Mouse (Mus musculus): ENCODE data around the gene Rph3al. TPM values are rescaled to one million over a fixed set of nuclear protein-coding genes. Genes with fewer than 3 reads are reported as not detected.

Rph3al gene
- total RNA-seq, 2 experiments from 2014 or later = 4.8 to 6.3 TPM

DNA sequence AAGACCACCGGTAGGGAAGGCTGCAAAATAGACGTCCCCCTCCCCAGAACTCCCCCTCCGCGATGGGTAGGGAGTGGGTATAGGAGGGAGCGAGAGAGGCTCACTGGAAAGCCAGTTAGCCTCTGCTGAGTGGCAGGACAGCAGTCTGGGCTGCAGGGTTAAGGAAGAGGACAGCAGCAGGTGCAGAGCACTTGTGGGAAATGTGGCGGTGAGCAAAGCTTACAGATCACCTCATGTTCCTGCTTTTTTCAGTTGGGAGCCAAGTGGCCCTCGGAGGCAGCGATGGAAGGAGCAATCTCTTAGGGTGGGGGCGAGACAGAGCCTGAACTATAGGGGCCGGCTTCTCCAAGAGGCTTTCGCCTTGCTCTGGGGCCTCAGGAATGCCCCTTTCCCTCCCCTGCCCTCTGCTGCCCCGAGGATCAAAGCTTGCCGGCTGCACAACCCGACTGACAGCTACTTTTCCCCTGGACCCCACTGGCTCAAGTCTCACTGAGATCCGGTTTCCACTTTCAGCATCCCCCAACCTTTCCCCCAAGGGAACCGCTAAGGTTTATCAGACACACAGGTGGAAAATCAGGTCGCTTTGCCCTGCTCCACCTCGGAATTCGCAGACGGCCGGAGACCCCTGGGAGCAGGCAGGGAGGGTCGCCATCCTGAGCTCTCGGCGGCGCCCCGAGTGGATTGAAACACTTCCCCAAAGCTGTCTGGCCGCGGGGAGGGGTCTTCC, 27.6 kb upstream of the Rph3al start:
- no peak for DNase-seq (ENCODE audit: low spot score in 2 of 2)
- no peak for TF ChIP-seq CTCF (conservative IDR thresholded peaks at IDR 0.05)
- Histone ChIP-seq H3K27ac (peak overlapping the region; percentile 90), H3K4me3 (peak overlapping the region; percentile 68)

DNA sequence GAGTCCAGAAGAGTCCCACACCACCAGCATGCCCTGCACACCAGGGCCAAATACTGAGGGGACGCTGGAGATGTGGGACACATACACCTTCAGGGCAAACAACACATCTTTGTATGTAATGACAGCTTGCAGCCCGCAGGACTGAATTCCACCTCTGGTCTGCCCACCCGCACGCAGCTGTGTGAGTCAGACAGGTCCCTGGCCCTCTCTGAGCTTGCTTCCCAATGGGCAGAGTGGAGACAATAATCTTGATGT, 26.2 kb upstream of the Rph3al start:
- TF ChIP-seq CTCF (conservative IDR thresholded peaks at IDR 0.05) = no peak
- Histone ChIP-seq H3K27ac (no peak overlapping the region; the same call in 1 of the 2 replicates), H3K4me3 (no peak overlapping the region)
- DNase-seq (ENCODE audit: low spot score in 2 of 2) = no peak

DNA sequence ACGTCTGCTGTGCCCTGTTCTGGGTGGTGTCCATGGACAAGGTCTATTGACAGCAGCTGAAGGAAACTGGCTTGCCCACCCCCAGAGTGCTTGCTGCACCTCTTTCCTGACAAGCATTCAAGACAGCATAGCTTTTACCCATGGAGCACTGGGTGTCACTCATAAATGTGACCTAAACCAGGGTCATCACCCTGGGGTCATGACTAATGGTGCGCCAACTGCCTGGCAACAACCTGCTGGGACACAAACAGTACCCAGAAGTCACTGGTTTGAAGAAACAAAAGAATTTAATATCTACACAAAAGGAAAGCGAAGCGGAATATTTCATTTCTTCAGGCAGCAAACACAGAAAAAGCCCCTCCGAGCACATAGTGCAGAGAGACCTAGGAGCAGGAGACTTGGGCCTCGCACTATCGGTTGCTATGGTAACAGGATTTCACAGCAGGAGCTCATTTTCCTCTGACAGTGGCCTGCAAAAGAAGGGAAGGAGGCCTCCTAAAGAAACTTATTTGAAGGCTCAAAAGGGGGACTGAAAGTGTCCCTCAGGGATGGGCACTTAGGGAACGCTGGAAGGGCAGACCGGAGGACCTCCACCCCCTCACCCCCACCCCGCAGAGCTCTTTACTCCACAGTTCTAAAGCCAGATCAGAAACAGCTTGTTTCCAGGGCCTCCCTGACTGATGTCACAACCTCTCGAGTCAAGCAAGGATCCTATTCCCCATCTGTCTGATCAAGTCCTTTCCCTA, 25.7 kb upstream of the Rph3al start:
- DNase-seq (ENCODE audit: low spot score in 2 of 2) = peak in 1 of 2 experiments; percentile 44
- no peak for TF ChIP-seq CTCF (conservative IDR thresholded peaks at IDR 0.05)
- Histone ChIP-seq H3K4me3 (no peak overlapping the region), H3K27ac (no peak overlapping the region; the same call in 1 of the 2 replicates)

DNA sequence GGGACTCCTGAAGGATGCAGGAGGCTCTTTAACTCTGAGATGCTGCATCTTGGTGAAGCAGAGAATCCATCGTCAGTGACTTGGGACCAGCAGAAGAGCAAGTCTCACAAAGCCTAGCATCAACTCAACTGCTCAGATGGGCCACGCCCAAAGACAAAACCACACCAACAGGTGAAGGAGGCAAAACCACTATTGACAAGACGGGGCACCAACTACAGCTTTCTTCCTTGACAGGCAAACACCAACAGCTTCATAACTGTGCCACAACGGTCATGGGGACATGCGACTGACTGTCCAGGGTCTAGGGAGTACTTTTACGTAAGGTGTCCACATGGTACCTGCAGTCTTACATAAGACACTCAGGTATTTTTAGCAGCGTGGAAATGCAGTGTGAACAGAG, 23.6 kb upstream of the Rph3al start:
- no peak for TF ChIP-seq CTCF (conservative IDR thresholded peaks at IDR 0.05)
- Histone ChIP-seq H3K27ac (no peak overlapping the region), H3K4me3 (no peak overlapping the region)
- DNase-seq (ENCODE audit: low spot score in 2 of 2) = no peak

DNA sequence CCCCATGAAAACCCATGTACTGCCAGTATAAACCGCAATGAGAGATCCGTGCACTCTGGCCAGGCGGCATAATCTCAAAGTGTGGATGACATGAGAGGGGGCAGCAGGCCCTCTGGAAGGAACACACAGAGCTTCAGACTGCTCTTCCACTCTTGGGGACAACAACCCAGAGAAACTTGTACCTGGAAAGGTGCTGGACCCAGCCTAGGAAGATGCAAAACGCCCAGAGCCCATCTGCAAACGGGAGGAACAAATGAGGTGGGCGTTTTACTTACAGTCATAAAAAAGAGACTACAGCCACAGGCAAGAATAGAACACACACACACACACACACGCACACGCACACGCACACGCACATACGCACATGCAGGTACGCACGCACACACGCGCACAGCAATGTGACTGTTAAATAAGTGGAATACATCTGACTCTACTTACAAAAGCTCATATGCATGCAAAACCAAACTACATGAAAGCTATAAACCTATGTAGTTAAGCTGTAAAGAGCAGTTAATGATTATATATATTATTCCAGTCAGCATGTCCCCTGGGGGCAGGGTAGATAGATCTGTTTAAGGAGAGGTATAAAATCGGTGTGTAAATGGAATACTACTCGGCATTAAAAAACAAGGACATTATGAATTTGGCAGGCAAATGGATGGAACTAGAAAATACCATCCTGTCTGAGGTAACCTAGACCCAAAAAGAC, 19.0 kb upstream of the Rph3al start:
- TF ChIP-seq CTCF (conservative IDR thresholded peaks at IDR 0.05) = no peak
- no peak for DNase-seq (ENCODE audit: low spot score in 2 of 2)
- H3K27ac ChIP-seq = no peak overlapping the region

DNA sequence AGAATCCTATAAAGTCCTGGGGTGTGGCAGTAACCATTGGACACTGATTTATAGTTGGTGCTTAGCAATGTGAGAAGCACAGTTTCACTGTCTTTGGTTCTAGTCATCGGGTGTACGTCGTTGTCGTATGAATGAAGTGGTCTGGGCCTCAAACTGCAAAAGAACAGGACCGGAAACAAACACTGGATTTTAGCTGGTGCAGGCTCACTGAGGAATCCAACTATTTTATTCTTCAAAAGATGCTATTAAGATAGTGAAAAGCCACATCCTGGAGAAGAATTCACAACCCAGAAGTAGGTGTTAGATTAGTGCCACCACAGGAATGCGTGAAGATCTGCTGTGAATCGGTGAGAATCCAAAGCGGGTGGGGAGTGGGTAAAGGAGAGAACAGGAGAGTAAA, 18.4 kb upstream of the Rph3al start:
- H3K4me3 ChIP-seq = no peak overlapping the region
- H3K27ac ChIP-seq = no peak overlapping the region
- no peak for DNase-seq (ENCODE audit: low spot score in 2 of 2)
- TF ChIP-seq CTCF (conservative IDR thresholded peaks at IDR 0.05) = no peak

More for the DNA sequence above, 19.0 kb upstream of the Rph3al start:
- no peak overlapping the region for H3K4me3 ChIP-seq

DNA sequence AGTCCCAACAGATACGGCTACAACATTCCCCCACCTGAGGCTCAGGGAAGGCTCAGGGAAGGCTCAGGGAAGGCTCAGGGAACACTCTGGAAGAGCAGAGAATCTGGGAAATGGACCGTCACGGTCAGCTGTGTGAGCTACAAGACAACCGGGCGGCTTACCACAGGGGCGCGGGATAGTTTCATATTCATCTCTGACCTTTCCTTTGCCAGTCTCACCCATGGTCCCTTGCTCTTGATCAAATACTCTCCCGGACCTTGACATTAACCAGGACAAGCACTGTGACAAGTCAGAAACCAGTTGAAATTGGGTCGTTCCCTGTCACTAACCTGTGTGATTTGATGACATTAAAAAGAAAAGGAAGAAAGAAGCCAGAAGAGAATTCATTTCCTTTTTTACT, 16.7 kb upstream of the Rph3al start:
- Histone ChIP-seq H3K27ac (no peak overlapping the region), H3K4me3 (no peak overlapping the region)
- TF ChIP-seq CTCF (conservative IDR thresholded peaks at IDR 0.05) = no peak
- no peak for DNase-seq (ENCODE audit: low spot score in 2 of 2)

DNA sequence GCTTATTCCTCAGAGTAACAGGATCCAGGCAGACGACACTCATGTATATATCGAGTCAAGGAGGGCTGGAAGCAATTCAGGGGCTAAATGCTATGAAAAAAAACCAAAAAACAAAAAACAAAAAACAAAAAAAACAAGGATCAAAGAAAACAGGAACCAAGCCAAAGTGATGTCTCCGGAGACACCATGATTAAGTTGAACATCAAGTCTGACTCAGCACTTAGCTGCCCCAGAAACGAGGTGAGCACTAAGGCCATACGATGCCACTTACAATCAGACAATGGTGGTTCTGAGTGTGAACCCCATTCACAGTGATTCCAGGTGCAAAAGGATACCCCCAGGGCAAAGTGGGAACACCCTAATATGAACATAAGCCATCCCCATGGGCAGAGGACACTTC, 13.7 kb upstream of the Rph3al start:
- no peak overlapping the region for H3K27ac ChIP-seq
- no peak for DNase-seq (ENCODE audit: low spot score in 2 of 2)
- no peak for TF ChIP-seq CTCF (conservative IDR thresholded peaks at IDR 0.05)
- no peak overlapping the region for H3K4me3 ChIP-seq

DNA sequence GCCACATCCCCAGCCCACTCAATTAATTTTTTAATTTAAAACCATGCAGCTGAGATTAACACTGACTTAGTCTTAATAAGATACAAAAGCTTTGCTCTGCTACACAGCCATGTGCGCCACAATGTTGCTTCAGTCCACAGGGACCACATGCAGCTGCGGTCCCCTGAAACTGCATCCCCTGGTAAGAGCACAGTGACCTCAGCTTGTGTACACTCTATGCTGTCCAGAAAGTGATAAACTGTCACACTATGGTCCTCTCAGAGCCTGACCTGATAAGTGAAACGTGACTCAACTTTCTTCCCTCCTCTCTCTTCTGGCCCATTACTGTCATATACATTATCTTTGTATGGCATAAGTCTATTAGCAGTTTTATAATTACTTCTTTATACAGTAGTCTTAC, 12.2 kb upstream of the Rph3al start:
- TF ChIP-seq CTCF (conservative IDR thresholded peaks at IDR 0.05) = no peak
- no peak overlapping the region for H3K4me3 ChIP-seq
- H3K27ac ChIP-seq = no peak overlapping the region
- no peak for DNase-seq (ENCODE audit: low spot score in 2 of 2)

DNA sequence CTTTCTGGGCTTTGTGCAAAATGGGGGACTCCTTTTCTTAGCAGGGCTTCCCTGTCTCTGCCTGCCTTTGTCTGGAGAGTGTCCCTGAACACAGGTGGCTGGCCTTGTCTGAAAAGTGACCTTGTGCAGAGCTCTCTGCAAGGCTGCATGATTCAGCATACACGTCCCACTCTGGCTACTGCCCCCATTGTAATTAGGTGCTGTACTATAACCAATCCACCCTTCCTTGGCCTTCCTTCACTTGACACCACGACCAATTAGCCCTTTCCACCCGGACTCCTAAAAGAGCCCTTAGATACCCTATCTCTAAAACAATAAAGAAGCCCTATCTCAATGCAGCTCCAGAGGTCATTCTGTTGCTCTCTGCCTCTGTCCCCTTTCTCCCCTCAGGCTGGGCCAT, 10.6 kb upstream of the Rph3al start:
- TF ChIP-seq CTCF (conservative IDR thresholded peaks at IDR 0.05) = no peak
- no peak overlapping the region for H3K27ac ChIP-seq
- H3K4me3 ChIP-seq = no peak overlapping the region
- DNase-seq (ENCODE audit: low spot score in 2 of 2) = no peak

DNA sequence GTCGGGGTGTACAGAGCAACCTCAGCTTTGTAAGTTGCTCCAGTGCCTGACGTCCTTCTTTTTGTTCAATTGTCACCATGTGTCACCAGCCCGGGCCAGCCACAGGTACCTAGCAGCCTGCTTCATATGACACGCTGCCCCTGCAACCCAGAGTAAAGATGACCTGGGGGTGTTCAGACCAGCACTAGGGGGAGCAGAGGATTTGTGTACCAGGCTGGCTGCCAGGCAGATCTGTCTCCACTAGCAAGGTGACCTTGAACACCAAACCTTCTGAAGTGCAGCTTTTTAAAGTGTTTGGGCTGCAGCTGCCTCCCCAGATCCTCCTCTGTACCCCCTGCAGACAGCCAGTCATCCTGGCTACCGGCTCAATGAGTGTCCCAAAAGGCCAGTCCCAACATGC, 9.0 kb upstream of the Rph3al start:
- no peak for TF ChIP-seq CTCF (conservative IDR thresholded peaks at IDR 0.05)
- no peak overlapping the region for H3K27ac ChIP-seq
- H3K4me3 ChIP-seq = no peak overlapping the region
- DNase-seq (ENCODE audit: low spot score in 2 of 2) = no peak

DNA sequence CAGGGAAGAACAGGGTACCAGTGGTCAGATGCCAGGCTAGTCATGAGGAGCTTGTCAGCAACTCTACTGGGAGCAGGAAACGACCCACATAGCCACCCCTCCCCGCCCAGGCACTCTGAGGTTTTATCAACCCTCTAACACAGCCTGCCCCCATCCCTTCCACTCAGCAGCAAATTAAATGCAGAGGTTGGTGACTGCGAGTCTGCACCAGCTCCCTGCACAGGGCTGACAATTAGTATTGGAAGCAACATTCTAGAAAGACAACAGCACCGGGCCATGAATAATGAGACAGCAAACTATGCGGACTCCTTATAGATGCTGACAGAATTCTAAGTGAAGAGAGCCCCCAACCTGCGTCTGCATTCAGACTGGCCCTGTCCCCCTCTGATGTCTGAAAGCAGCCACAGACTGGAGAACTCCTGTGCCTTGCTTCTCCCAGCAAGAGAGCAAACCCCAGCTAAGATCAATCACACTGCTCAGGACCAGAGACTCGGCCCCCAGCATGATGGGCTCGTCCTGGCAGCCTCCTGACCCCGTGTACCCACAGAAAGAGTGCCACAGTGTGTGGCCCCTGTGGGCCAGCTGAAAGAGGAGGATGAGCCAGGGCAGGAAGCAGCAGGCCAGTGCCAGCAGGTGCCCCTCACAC, 7.7 kb upstream of the Rph3al start:
- Histone ChIP-seq H3K4me3 (no peak overlapping the region), H3K27ac (0 out of 2 replicates have a peak overlapping the region, but pooled peaks have one; percentile 23)
- no peak for DNase-seq (ENCODE audit: low spot score in 2 of 2)
- TF ChIP-seq CTCF (conservative IDR thresholded peaks at IDR 0.05) = no peak

DNA sequence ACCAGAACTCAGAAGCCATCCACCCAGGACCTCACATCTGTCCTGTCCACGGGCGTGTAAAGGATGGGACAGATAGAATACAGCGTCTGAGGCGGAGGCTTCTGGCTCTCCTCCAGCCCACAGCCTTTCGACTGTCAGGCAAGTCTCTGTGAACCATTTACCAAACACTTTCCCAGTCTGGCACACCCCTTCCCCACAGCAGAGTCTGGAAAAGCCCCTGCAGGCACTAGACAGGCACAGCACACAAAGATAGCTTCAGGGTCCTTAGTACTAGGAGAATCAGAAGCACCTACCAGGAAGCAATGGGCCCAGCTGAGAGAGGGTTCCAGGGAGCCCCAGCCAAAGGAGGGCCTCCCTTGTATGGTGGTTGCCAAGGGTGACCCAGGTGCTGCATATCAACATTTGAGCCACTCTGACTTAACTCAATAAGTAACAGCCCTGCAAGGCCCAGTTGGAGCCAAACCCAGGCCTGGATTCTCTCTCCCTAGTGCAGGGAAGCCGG, 808 bp downstream of the Rph3al start:
- H3K27ac ChIP-seq = peak overlapping the region; percentile 48; the same call in 1 of the 2 replicates
- H3K4me3 ChIP-seq = no peak overlapping the region
- no peak for DNase-seq (ENCODE audit: low spot score in 2 of 2)
- peak; percentile 33 for TF ChIP-seq CTCF (conservative IDR thresholded peaks at IDR 0.05)
